Mouse (Mus musculus) T-cell, adult 2 months (primary cell): ENCODE data around the gene Anxa9.

Experiments
- DNase-seq: peaks from one replicate; pipeline ENCODE4 v3.0.0; 2022; ENCODE audit warnings: low spot score

Anxa9 gene

DNA sequence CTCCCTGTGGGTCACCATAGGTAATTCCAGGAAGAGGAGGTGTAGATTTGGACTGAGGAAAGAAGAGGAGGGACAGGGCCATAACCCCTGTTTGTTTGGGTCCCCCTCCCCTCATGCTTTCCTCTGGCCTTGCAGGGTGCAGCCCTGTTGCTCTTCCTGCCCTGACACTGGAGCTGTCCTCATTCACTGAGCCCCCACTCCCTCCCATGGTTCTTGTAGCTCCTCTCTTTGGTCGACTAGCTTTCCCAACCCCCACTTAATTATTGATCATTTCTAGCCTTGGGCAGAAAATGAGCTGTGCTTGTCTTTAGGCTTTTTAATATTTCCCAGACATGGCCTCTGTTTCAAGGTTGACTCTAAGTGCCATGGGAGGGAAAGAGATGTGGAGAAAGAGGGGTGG, 22.9 kb downstream of the Anxa9 start:
- no peak for DNase-seq

DNA sequence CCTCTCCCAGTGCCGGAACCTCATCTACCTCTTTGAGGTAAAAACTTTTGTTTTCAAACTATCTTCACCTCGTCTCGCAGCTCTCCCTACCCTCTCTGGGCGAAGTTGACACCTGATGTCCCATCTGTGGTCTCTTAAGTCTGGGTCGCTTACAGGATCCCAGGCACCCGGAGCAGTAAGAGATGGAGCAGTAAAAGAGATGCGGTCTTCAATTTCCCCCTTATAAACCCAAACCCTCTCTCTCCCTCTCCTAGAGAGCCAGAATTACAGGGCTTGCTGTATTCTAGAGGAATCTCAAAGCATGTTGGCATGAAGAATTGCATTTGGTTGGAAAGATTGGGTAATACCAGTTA, 23.4 kb downstream of the Anxa9 start:
- DNase-seq = no peak

DNA sequence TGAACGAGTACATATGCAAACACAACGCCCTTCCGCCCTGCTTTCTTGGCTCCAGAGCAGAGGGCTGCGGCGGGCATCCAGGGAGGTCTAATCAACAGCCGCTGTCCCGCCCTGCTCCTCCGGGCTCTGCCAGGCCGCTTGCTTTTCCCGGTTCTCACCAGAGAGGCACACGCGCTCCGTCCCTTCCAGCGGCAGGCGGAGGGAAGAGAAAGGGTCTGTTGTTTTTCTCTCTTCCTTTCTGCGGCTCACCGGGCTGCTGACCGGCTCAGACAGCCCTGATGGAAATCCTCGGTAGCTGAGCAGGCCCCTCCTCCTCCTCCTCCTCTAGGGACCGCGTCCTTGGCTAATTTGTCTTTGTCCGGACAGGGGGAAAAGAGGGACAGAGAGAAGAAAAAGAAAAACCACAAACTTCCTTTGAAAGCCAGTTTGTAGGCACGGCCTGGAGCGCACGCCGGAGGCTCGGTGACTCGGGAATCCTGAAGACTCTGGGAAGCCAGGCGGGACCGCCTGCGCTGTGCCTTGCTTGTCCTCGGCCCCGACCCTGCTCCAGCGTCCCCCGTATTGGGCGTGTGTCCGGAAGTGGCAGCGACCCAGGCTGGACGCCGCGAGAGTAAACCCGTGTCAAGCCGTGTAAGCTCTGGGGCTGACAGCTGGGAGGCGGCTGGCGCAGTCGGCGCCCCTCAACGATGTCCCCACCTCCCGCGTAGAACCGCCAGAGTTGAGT, 23.9 kb downstream of the Anxa9 start:
- DNase-seq = peak; percentile 24

DNA sequence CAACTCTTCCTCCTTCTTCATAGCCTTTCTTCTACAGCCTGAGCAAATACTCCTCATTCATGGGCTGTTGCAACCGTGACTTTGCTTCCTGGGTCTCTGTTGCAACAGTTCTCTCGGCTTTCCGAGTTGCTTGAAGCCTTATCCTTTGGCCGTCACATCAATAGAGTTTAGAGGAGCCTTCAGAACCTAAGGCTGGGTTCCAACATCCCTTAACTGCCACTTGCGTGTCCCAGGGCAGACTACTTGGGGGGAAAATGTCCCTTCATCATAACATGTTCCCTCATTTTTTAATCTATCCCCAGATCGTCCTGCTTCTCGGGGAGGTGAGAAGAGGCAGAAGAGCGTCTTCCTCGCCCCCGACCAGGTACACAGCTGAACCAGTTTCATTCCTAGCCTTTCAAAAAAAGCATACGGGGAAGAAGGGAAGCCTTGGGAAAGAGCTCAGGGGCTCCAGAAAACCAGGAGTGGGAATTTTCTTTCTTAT, 24.6 kb downstream of the Anxa9 start:
- peak; percentile 31 for DNase-seq

DNA sequence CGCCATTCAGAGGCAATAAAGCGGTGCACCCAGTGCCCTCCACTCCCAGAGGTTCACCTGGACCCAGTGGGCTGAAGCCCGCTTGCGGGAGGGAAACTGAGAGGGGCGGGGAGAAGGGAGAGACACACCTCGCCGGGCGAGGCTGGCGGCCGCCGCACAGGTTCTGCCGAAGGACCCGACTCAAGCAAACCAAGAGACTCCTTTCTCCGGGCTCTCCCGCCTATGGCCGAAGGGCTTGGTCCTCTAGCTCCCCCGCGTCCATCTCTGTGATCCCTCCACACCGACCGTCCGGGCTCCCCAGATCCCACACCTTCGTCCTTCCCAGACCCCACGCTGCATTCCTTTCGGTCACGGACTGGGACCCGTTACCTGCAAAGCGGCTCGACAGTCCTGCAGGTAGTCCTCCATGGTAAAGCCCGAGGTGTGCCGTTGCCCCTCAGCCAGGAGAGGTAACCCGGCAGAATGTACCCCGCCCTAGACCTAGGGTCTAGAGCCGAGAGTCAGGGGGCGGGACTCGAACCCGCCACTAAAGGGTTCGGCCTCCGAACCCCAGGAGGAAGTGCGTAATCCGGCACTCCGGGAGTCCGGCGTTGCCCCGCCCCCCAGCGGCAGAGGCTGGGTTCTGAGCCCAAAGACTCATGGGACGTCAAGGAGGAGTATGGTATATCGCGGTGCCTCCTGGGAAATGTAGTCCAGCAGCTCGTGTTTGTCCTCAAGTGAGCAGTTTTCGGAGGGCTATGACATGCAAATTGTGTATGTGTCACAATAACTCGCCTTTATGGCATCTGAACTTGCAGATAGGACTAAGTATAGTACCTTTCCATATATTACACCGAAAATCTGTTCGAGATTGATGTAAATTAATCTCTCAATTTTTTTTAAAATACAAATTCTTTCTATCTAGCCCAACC, 25.5 kb downstream of the Anxa9 start, which contains the start of the genes Mindy1 and Prune1:
Gene Mindy1, plus strand, starts transcription at position 130 of the 911 bp plus-strand sequence.
Gene Prune1, minus strand, starts transcription at position 861 of the 911 bp plus-strand sequence.
- peak; percentile 98 for DNase-seq

DNA sequence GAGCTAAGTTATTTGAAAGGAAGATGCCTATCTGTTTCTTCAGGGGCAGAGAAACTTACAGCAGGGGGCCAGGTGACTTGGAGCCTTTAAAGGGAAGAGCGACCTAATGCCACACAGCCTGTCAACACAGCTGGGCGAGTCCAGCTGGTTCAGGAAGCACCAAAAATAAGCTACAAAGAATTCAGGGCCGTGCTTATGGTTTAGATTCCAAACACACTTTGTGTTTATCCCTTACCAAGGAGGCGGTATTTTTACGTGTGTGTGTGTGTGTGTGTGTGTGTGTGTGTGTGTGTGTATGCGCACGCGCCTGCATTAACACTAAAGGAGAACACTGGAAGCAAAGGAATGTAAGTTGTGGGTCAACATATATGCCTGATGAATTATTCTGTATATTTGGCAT, 26.2 kb downstream of the Anxa9 start:
- DNase-seq = peak; percentile 7

DNA sequence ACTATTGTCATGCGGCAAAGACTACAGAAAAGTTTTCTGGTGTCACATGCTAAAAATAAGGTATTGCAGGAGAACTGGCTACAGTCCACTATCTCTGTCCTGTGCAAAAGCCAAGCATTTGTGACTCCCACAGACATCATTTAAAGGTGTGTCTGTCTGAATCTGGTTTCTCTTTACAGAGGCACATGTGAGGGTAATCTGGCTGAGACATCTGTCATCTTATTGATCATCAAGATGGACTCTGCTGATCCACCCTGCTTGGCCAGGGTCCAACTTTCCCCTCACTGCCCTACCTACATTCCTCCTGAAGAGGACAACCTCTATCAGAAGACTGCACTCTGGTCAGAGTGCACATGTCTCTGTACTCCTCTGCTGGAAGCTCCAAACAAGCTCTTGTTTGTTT, 29.8 kb downstream of the Anxa9 start:
- DNase-seq = no peak

DNA sequence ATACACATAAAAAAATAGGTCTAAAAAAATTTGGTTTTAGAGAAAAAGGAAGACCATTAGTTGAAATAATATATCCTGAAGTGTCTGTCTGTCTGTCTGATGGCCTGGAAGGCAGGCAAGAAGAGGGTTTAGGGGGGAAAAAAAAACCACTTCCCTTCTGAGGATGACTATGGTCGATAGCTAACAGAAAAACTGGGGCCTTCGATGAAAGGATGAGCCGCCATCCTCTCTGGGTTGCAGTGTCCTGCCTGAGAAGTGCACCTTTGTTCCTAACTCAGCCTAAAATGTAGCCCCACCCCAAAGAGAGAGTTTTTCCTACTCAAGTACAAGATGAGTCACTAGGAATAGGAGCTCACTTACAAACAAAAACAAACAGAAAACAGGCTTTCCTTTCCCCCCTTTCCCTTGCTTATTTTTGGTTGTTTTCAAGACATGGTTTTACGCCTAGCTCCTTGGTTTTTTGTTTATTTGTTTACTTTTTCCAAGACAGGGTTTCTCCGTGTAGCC, 30.5 kb downstream of the Anxa9 start:
- no peak for DNase-seq

DNA sequence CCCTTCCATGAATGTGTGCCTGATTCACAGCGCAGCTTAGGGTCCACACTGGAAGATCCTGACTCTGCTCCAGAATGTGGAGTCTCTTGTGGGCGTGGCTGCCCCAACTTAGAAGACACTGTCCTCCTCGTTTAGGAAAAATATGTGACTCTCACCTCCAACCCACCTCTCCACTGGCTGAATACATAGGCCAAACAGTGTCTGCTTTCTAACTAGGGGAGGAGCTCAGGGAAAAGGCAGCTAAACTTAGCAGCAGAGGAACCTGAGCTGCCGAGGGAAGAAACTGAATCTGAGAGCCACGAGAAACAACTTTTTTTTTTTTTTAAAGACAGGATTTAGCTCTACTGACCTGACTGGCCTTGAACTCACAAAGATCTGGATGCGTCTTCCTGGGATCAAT, 31.8 kb downstream of the Anxa9 start:
- no peak for DNase-seq

DNA sequence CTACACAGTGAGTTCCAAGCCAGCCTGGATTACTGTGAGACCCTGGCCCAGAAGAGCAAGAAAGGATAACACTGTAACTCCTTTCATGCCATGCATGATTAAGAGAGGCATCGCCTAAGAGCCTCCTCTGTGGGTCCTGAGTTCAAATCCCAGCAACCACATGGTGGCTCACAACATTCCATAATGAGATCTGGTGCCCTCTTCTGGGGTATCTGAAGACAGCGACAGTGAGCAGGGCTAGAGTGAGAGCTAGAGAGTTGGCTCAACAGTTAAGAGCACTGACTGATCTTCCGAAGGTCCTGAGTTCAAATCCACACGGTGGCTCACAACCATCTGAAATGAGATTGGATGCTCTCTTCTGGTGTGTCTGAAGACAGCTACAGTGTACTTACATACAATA, 32.5 kb downstream of the Anxa9 start:
- DNase-seq = no peak

DNA sequence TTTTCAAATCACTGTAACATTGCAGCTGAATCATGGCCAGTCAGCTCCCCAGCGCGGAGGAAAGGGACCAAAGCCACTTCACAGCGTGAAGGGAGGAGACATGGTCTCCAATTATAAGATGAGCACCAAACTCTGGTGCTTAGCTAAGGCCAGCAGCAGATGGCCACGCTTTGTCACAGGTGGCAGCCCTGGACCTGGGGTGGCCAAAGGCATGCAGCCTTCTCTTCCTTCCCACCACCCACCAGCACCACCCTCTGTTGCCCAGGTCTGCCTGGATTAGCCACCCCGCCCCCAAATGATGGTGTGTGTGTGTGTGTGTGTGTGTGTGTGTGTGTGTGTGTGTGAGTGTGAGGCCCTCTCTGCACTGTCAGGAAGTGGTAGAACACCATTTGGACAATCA, 33.5 kb downstream of the Anxa9 start:
- no peak for DNase-seq

DNA sequence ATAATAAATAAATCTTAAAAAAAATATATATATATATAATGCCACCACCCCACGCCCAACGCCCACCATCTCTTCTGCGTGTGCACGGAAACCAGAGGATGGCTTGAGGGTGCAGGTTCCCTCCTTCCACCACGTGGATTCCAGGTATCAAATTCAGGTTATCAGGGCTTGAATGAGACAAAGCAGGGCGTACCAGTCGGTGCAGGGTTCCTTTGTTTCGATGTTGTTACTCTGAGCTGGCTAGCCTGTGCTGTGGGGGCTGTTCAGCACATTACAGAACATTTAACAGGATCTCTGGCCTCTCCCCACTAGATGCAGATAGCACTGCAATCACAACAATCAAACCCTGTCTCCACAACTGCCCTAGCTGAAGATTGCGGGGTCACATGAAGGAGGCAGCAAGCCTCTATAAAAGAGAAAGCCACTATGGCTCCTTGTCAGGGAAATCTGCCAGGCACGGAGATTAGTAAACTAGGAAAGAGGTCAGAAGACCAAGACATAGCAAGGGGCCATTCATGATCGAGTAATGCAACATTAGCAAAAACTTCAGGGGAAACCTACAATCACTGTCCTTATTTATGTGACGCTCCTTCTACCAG, 36.1 kb downstream of the Anxa9 start:
- no peak for DNase-seq

DNA sequence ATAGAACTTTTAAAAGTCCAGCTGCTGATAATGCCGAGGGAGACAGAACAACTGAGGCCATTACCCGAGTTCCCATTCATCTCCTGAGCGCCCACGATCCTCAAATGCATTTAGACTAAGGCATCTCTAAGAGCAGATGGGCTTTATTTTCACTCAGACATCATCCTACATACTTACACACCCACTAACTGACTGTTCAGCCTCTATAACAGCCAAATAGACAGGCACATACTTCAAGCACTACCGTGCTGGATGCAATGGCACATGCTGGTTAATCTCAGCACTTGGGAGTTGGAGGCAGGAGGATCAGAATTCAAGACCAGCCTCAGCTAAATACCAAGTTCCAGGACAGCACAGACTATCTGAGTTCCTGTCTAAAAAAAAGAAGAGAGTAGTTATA, 37.2 kb downstream of the Anxa9 start:
- DNase-seq = no peak

DNA sequence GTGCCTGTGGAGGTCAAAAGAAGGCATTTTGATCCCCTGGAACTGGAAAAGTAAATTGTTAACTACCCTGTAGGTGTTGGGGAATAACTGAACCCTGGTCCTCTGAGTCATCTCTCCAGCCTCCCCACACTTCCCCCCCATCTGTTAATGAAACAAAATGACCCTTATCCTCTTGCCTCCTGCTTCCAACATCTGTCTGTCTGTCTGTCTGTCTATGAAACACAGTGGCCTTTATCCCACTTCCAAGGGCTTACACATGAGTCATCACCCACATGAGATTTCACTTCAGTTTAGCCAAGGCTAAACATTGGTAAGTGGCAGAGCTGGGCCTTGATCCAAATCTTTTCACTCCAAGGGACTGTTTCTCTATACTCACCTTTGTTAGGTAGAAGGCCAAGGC, 39.1 kb downstream of the Anxa9 start:
- no peak for DNase-seq

DNA sequence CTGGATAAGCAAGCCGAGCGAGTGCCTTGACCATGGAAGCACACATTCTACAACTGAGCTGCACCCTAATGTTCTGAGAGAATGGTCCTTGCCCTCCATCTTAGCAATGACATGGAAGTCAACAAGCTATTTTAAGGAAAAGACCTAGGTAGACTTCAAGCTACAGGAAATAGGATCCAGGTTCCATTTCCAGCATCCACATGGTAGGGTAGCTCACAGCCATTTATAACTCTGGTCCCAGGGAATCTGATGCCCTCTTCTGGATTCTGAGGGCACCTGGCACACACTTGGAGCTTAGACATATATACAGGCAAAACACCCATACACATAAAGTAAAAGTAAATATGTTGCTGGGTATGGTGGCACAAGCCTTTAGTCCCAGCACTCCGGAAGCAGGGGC, 40.9 kb downstream of the Anxa9 start:
- no peak for DNase-seq

DNA sequence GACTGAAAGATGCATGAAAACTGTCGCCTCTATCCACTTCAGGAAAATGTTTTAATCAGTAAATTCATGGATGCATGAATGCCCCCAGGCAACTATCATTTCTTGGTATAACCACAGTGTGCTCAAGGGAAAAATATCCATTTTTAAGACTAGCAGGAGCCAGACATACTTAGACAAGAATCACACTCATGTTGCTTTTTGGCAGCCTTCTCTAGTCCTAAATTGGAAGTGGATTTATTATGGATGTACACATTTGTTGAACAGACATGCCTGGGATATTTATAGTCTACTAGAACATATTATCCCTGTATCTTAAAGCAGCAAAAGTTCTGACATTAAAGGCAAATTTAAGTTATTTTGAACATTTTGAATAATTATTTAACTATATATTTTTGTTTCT, 42.3 kb downstream of the Anxa9 start:
- no peak for DNase-seq

DNA sequence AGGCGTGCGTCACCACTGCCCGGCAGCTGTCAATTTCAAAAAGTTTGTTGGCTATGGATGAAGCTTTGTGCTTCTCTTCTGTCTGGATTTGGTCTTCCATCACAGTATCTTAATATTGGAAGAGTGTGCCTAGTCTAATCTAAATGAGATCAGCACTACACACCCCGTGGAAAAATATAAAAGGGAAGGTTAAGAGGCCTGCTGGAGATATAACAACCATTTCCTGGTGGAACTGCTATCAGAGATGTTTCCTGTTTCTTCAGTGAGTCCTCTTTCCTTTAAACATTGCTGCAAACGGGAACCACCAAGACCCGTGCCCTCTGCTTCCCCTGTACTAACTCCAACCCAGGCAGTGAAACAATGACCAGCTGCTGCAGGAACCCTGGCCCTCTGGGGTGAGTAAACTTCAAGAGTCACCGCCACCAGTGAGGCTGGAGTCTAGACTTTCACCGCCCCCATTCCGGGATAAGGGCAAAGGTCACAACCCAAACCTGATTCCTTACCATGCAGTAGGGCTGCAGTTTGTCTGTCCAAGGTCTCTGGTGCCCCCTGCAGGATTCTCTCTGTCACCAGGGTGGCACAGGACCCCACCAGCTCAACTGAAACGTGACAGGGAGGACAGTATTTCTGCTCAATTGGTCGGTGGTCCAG, 43.8 kb downstream of the Anxa9 start:
- peak; percentile 73 for DNase-seq

DNA sequence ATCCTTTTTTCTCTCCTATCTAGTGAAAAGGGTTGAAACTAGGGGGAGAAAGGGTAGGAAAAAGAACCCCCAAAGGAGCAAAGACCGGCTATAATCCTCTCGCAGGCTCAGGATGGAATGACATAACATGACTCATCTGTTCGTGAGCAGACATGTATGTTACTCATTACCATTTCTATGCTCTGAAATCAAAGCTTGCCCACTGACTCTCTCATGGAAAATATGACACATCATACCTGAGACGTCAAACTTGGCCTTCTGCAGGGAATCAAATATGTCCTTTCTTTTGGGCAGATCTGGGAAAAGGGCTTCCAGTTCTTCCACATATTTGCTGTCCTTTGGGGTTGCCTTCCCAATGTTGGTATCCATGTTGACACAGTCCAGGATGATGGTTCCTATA, 45.0 kb downstream of the Anxa9 start:
- DNase-seq = no peak

DNA sequence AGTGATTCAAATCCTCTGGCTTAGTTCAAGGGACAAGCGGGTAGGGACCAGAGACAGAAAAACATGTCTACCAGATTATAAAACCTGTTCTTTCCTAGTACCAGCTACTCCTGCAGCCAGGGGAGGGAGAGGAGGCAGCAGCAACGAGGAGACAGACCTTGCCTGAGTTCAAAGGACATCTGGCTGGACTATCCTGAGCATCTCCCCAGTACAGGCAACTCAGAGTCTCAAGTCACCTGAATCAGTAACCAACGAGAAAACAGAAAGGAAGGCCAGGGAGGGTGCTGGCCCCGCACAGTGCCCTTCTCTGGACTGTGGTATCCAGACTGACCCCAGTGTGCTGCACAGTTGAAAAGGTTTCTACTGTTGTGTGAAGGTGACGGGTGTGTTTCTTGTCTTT, 50.0 kb downstream of the Anxa9 start:
- no peak for DNase-seq

DNA sequence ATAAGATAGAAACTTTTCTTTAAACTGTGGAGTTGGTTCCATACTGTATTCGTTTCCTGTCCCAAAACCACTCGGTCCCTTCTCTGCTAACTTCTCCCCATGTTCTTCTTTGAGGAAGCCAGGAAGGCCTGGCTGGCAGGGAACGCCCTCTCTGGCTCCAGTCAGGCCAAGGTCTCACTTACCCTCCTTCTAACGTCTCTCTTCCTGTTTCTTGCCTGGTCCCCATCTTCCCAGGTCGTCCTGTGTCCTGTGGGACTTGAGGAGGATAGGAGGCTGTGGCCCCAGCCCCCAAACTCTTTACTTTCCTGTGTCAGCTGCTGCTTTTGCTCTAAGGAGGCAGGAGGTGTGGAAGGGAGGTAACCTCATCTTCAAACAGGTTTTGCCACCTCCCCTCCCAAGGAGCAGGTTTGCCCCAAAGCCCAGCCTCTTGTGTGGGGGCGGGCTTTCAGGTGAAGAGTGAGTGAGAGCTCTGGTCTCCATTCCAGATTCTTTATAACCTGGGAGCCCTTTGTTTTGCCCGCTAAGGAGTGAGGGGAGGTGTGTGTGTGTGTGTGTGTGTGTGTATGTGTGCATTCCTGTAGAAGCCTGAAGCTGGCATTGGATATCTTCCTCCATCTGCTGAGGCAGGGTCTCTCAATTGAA, 56.1 kb downstream of the Anxa9 start, which contains the start of gene Bnipl:
Gene Bnipl, minus strand, starts transcription at position 411 of the 642 bp plus-strand sequence.
- DNase-seq = peak; percentile 15

DNA sequence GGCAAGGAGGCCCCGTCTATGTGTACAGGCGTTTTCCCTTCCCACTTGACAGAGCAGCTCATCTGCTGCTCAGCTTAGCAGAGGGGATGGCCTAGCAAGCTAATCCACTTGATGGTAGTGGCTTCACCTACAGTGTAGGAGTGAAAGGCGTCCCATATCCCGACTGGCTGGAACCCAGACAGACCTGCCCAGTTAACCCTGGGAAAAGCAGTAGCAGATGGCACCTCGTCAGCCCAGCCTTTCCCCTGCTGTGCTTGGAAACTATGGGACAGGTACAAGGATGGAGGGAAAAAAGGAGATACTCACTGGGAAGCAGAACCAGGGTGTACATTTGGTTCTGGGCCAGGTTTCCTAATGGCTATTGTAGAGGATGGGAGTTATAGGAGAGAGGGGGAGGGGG, 56.6 kb downstream of the Anxa9 start:
- no peak for DNase-seq
